Mouse (Mus musculus) forebrain, embryonic 11.5 days (tissue): ENCODE data around the gene Mroh8. TPM values are rescaled to one million over a fixed set of nuclear protein-coding genes. Genes with fewer than 3 reads are reported as not detected.
A peak's percentile ranks its signal among the peaks of the same experiment; 100 is the strongest.

Experiments used
- ATAC-seq: fragments of 200-750 bp; cut with Nextera tagmentation; replicated peaks from 2 replicates; pipeline ENCODE4 v1.8.0; 2017; ENCODE audit warnings: moderate TSS enrichment; ENCODE audit not compliant: low FRiP score
- DNase-seq: peaks from one replicate; pipeline ENCODE4 v3.0.0-alpha.2; 2017; ENCODE audit warnings: low spot score
- H3K27ac ChIP-seq: fragments of 300-500 bp; sonication (generic); 2 replicates; pipeline ENCODE4 v1.5.1; 2014; ENCODE audit warnings: low read depth, low read length
- H3K27me3 ChIP-seq: fragments of 300-500 bp; sonication (generic); 2 replicates; pipeline ENCODE4 v1.6.1; 2014; ENCODE audit warnings: mild to moderate bottlenecking, low read length, mixed read lengths; ENCODE audit not compliant: control insufficient read depth, insufficient read depth
- H3K36me3 ChIP-seq: fragments of 300-500 bp; sonication (generic); 2 replicates; pipeline ENCODE4 v1.6.1; 2014; ENCODE audit warnings: mild to moderate bottlenecking, low read length, moderate library complexity, mixed read lengths; ENCODE audit not compliant: control insufficient read depth, insufficient read depth
- H3K4me1 ChIP-seq: fragments of 300-500 bp; sonication (generic); replicated peaks from 2 replicates; pipeline ENCODE4 v1.6.1; 2014; ENCODE audit warnings: low read length, mixed read lengths; ENCODE audit not compliant: control insufficient read depth, insufficient read depth
- H3K4me2 ChIP-seq: fragments of 300-500 bp; sonication (generic); 2 replicates; pipeline ENCODE4 v1.6.1; 2014; ENCODE audit warnings: low read depth, mild to moderate bottlenecking, low read length, moderate library complexity, mixed read lengths; ENCODE audit not compliant: severe bottlenecking
- H3K4me3 ChIP-seq: fragments of 300-500 bp; sonication (generic); 2 replicates; pipeline ENCODE4 v1.5.1; 2014; ENCODE audit warnings: low read depth, low read length
- H3K9ac ChIP-seq: fragments of 300-500 bp; sonication (generic); 2 replicates; pipeline ENCODE4 v1.6.1; 2014; ENCODE audit warnings: low read length
- H3K9me3 ChIP-seq: fragments of 300-500 bp; sonication (generic); 2 replicates; pipeline ENCODE4 v1.6.1; 2016; ENCODE audit warnings: low read length, mixed read lengths; ENCODE audit not compliant: control insufficient read depth
- WGBS: fragments of 180-500 bp; shearing (Covaris S2); extraction: QIAGEN DNeasy Blood & Tissue Kit; methylation state at CpG from one replicate; pipeline ENCODE4 v1.1.7; 2014; 5-methylcytosine and 5-hydroxymethylcytosine counted together
- polyA plus RNA-seq: library from polyadenylated mRNA; unstranded; fragments of >200 nt; fragmentation: Nextera tagmentation; extraction: Ambion mirVana; gene quantifications from 2 replicates; pipeline ENCODE4 v1.2.1, GENCODE M21; 2014

The Mroh8 gene
- polyA plus RNA-seq, 1 experiment from 2014 or later: 0.48 TPM

DNA sequence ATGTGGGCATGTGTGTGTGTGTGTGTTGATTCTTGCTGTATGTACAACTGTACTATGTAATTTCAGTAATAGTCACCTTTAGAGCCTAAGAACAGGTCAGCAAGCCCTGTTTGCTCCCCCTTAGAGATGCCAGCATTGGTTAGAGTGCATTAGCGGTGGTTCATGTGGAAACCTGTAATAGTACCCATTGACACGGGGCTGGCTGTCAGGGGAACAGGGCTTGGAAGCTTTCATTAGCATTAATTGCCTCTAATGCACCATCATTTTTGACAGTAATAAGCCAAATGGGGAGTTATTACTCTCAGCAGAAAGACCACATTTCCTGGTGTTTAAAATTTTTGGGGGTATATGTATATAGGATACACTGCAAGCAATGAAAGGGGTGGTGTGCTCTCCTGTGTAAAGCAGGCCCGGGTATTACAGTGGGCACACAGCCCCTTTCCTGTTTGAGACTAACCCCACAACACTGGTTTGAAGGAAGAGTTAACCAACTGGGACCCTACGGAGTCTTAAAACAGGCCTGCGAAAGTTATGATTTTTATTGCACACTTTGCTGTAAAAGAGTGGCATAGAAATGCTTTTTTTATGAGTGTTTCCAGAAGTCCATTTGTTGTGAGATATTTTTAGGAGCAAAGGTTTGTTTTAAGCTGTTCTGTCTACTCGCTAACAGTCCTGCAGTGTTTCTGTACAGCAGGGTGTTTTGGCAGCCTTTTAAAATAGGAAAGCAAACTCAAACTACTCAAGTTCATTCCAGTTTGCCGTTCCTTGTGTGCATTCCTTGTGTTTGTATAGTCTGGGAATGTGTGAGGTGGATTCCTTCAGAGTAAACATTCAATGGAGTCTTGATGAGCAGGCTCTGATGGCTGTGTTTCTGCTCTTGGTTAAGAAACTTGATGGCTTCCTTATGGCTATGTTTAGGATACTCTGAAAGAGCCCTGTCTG, 27.0 kb upstream of the Mroh8 start:
- H3K4me3 ChIP-seq: no peak overlapping the region
- H3K9ac ChIP-seq: no peak overlapping the region
- H3K4me1 ChIP-seq: 0 out of 2 replicates have a peak, but pooled peaks cover 4% of the 10 kb centered on the region
- 87% methylated on average over 7 of the region's 7 CpGs for WGBS
- H3K4me2 ChIP-seq: no peak overlapping the region
- no peaks in the 10 kb centered on the region for H3K27me3 ChIP-seq
- no peak overlapping the region for H3K27ac ChIP-seq
- ATAC-seq (no peak), DNase-seq (no peak)
- peaks cover 23% of the 10 kb centered on the region for H3K36me3 ChIP-seq
- H3K9me3 ChIP-seq: no peaks in the 10 kb centered on the region

- no peak overlapping the region for H3K4me2 ChIP-seq
- H3K27me3 ChIP-seq: no peaks in the 10 kb centered on the region
- H3K4me1 ChIP-seq: 0 out of 2 replicates have a peak, but pooled peaks cover 4% of the 10 kb centered on the region
- no peaks in the 10 kb centered on the region for H3K9me3 ChIP-seq
- peaks cover 38% of the 10 kb centered on the region for H3K36me3 ChIP-seq
- no peak overlapping the region; the same call in 1 of the 2 replicates for H3K27ac ChIP-seq
- WGBS: 52% methylated on average over 9 of the region's 9 CpGs
- ATAC-seq: no peak
- H3K9ac ChIP-seq: no peak overlapping the region
- no peak for DNase-seq
- no peak overlapping the region for H3K4me3 ChIP-seq
Observed at GRCm38 (mm10) chr2:157303096-157303495, 23.7 kb upstream of the Mroh8 start.

DNA sequence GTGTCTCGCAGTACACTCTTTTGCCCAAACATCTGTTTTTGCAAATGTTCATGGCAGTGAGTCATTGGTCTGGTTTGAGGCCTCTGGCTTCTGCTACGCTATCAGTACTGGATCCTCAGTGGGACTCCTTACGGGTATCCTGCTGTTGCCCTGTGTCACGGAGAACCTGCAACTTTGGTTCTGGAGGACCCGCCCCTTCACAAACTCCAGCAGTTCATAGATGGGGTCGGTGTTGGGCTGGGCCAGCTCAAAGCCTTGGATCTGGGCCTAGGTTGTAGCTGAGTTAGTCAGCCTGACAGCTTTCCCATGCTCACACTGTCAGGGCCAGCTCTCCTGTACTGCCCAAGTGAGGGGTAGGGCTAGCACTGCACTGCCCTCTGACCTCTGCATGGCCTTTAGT, 20.7 kb upstream of the Mroh8 start:
- ATAC-seq (no peak), DNase-seq (no peak)
- H3K9ac ChIP-seq: no peak overlapping the region
- H3K4me1 ChIP-seq: 0 out of 2 replicates have a peak, but pooled peaks cover 4% of the 10 kb centered on the region
- no peak overlapping the region for H3K4me2 ChIP-seq
- no peaks in the 10 kb centered on the region for H3K9me3 ChIP-seq
- WGBS: 98% methylated on average over 6 of the region's 6 CpGs
- H3K27ac ChIP-seq: no peak overlapping the region
- no peak overlapping the region for H3K4me3 ChIP-seq
- no peaks in the 10 kb centered on the region for H3K27me3 ChIP-seq
- H3K36me3 ChIP-seq: peaks cover 50% of the 10 kb centered on the region

- WGBS: 80% methylated on average over 7 of the region's 7 CpGs
- Histone ChIP-seq H3K36me3 (peaks cover 43% of the 10 kb centered on the region), H3K27me3 (no peaks in the 10 kb centered on the region), H3K4me2 (no peak overlapping the region), H3K27ac (no peak overlapping the region), H3K4me3 (no peak overlapping the region), H3K4me1 (no peaks in the 10 kb centered on the region), H3K9ac (no peak overlapping the region), H3K9me3 (no peaks in the 10 kb centered on the region)
- DNase-seq (no peak), ATAC-seq (no peak)
Observed at GRCm38 (mm10) chr2:157296105-157296689, 16.8 kb upstream of the Mroh8 start.

DNA sequence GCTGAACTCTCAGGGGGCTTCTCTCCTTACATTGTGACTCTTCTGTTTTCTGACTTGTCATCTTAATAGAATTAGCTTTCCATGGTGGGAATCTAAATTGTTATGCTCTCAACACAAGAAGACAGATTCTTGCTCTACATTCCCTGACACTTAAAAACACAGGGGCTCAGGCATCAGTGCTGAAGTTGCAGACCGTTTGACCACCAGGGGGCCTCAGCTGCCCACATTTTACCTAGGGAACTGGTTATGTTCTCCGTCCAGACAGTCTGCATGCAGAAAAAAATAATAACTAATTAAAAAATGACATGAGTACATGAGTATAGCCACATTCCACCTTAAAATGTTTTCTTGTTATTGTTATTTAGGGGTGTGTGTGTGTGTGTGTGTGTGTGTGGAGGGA, 12.7 kb upstream of the Mroh8 start:
- H3K9ac ChIP-seq: no peak overlapping the region
- WGBS: 23% methylated on average over 2 of the region's 2 CpGs
- H3K27ac ChIP-seq: no peak overlapping the region
- H3K4me1 ChIP-seq: no peaks in the 10 kb centered on the region
- H3K36me3 ChIP-seq: peaks cover 16% of the 10 kb centered on the region
- ATAC-seq (no peak), DNase-seq (peak; percentile 86)
- no peaks in the 10 kb centered on the region for H3K9me3 ChIP-seq
- H3K4me3 ChIP-seq: no peak overlapping the region
- no peak overlapping the region for H3K4me2 ChIP-seq
- no peaks in the 10 kb centered on the region for H3K27me3 ChIP-seq

GRCm38 (mm10) chr2:157288996-157289395, 9.6 kb upstream of the Mroh8 start:
- DNase-seq (no peak), ATAC-seq (no peak)
- no peak overlapping the region for H3K9ac ChIP-seq
- no peak overlapping the region for H3K27ac ChIP-seq
- no peaks in the 10 kb centered on the region for H3K27me3 ChIP-seq
- no peak overlapping the region for H3K4me2 ChIP-seq
- WGBS: 96% methylated on average over 5 of the region's 5 CpGs
- H3K4me1 ChIP-seq: no peaks in the 10 kb centered on the region
- peaks cover 8% of the 10 kb centered on the region for H3K36me3 ChIP-seq
- no peaks in the 10 kb centered on the region for H3K9me3 ChIP-seq
- H3K4me3 ChIP-seq: no peak overlapping the region

GRCm38 (mm10) chr2:157287542-157287941, 8.2 kb upstream of the Mroh8 start:
- DNase-seq (no peak), ATAC-seq (no peak)
- Histone ChIP-seq H3K9me3 (no peaks in the 10 kb centered on the region), H3K27ac (no peak overlapping the region), H3K27me3 (no peaks in the 10 kb centered on the region), H3K9ac (no peak overlapping the region), H3K4me3 (no peak overlapping the region), H3K4me1 (no peaks in the 10 kb centered on the region), H3K36me3 (peaks cover 10% of the 10 kb centered on the region), H3K4me2 (no peak overlapping the region)
- WGBS: 33% methylated on average over 3 of the region's 3 CpGs

GRCm38 (mm10) chr2:157283321-157283720, 4.0 kb upstream of the Mroh8 start:
- no peaks in the 10 kb centered on the region for H3K27me3 ChIP-seq
- H3K36me3 ChIP-seq: peaks cover 8% of the 10 kb centered on the region
- H3K9ac ChIP-seq: no peak overlapping the region
- no peak overlapping the region for H3K27ac ChIP-seq
- no peak overlapping the region for H3K4me2 ChIP-seq
- DNase-seq (no peak), ATAC-seq (no peak)
- H3K4me3 ChIP-seq: no peak overlapping the region
- no peaks in the 10 kb centered on the region for H3K9me3 ChIP-seq
- H3K4me1 ChIP-seq: peaks cover 8% of the 10 kb centered on the region
- 93% methylated on average over 6 of the region's 6 CpGs for WGBS
